Mouse (Mus musculus) adrenal gland, postnatal 4 days (tissue): Measurements from ENCODE around the gene Pnma1. TPM values are rescaled to one million over a fixed set of nuclear protein-coding genes. Genes with fewer than 3 reads are reported as not detected.

Source experiments
- DNase-seq, 2 experiments: peaks; one replicate each; pipeline ENCODE4 v3.0.0; 2021 to 2022; ENCODE audit warnings: low spot score in 2 of 2, mixed read lengths in 2 of 2
- long read RNA-seq, 2 experiments: library from polyadenylated mRNA; stranded (forward); transcript quantifications; one replicate each; pipeline ENCODE4 v2.0.0; 2021
- total RNA-seq, 2 experiments: library from RNA; stranded (reverse); gene quantifications; 2 replicates each; pipeline ENCODE4 v1.2.3; 2021

The Pnma1 gene
- 1 to 10 TPM in 1 of 2 experiments, under 1 TPM in 1; 0.92 to 1.0 TPM for total RNA-seq
- long read RNA-seq, experiment 1, partial matches to known transcripts: 0 of 1 reads
- long read RNA-seq, experiment 1, other reads (novel, unspliced or antisense): 0 of 1 reads
- long read RNA-seq, experiment 2, partial matches to known transcripts: 0 of 1 reads
- long read RNA-seq, experiment 2, other reads (novel, unspliced or antisense): 0 of 1 reads

DNA sequence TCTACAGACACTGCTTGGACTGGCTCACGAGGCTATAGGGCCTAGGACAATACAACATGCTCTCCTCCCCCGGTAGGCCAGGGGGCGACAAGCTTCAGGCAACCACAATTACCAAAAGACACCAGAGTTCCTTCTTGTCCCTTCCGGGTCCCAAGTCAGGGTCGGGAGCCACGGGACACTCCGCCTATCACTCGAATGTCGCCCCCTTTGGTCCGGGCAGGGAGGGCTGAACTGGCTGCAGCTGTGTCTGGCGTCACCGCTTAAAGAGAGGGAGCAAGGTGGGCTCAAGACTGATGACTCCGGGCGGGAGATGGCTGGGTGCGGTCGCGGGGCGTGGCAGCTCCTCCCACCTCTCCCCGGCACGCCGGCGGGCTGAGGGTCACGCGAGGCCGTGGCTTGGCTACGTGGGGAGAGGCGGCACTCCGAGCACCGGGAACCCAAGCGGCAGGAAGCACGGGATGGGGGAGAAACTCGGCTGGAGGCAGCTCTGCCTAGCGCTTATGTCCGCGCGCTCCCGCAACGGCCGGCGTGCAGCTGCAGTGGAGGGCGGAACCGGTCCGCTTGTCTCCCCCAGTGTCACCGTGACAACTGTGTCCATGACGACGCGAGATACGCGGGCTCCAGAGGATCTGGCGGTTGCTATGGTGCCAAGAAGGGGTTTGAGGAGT, at the start of gene Pnma1:
TSS of gene Pnma1 (minus strand) at position 536 of the 668 bp plus-strand sequence.
- peak in 1 of 2 experiments; percentile 50 for DNase-seq

DNA sequence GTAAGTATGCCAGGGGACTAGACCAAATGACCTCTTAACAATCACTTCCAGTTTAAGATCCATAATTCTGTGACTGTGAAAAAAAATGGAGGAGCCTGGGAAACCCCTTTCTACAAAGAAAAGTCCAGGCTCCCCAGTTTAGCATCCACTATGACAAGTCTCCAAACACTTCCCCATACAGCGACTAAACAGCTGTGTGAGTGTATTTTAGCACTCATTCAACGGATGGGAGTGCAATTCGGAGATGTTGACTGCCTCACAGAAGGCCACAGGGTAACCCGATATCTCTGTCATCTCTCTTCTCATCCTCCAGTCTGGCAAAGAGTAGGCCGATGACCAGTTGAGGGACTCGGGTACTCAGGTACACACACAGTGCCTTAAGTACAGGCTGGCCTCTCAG, 46.9 kb upstream of the Pnma1 start:
- DNase-seq: no peak

DNA sequence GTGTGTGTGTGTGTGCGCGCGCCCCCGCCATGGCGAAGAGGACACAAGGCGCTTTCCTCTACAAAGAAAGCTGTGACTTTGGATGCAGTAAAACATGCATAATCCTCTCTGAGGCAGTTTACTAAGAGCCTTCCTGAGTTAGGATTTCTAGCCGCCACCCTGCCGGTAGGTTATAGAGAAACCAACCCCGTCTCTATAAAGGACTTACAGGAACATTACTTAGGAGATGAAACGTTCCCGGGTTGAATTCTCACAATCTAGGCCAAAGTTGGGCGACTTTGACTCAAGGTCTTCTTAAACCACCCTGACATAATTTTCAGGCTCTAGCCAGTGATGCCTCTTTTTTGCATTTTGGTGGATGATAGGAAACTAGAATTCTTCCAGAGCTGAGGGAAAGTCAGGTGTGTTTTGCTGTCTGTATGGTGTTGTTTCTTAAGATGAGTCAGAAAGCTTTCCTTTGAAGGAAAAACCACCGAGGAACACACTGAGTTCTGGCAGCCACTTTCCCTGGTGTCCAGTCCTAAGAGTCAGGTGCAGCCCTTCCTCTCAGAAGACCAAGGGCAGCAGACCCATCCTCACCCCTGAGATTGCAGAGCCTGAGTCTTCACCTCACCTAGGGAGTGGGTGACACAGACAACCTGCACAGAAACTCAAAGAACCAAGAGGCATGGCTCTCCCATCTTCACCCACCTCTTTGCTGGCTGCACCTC, 46.3 kb upstream of the Pnma1 start:
- no peak for DNase-seq

DNA sequence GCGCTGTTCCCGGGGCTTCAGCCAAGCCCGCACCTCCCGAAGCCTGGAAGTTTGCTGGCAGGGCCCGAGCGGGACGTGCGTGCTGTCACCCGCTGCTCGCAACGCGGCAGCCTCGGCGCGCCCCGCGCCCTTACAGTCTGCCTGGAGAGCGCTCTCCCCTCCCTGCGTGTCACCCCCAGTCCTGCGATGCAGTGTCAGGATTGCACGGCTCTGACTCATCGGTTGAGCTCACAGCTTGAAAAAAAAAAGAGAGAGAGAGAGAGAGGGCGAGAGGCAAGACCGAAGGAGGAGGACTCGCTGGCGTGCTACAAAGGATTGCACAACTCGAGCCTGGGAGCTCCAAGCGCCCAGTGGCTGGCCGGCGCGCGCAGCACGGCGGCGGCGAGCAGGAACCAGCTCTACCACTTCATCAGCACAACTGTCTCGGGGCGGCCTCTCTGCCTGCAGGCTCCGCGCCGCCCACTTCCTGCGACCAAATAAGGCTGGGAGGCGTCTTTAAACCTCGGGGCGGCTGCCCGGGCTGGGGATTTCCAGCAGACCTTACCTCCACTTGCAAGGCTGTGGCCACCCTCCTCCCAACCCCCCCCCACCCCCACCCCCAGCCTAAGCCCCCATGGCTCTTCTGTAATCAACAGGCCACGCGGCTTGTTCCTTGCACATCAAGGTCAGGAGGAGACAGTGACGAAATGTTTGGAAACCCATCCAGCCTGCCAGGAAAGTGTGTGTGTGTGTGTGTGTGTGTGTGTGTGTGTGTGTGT, 45.5 kb upstream of the Pnma1 start:
- DNase-seq: peak; percentile 73 to 89

DNA sequence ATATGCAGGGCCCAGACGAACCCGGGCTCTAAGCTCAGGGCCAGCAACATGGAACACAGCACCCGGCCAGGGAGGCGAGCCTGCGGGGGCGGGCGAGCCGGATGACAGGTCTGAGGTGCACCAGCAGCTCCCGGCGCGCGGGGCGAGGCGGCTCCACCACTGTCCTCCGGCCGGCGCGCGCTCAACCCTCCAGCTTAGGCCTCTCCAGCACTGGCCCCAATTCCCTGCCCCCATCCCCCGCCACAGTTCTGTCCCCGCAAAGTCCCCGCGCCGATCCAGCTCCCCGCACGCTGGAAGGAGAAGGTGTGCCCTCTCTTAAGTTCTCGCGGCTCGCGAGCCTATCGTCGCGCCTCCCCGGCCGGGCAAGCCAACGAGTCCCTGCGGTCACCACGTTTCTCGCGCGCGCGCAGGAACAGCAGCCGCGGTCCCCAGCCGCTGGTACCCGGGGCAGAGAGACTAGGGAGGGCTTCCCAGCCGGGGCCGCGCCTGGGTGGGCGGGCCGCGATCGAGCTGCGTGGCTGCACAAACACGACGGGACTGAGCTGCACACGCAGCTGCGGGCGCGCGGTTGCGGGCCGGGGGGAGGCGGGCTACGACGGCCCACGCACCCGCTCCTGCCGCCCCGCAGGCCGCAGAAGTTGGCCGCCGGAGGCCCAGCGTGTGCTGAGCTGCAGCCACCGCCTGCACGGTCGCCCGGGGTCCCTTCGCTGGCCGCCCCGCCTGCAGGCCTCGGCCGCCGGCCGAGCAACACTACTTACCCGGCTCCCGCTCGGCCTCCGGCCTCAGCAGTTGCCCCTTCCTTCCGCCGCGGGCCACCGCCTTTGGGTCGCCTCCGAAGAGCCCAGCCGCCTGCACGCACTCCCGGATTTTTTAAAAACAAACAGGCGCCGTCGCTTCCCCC, 44.7 kb upstream of the Pnma1 start:
- peak; percentile 52 to 66 for DNase-seq

DNA sequence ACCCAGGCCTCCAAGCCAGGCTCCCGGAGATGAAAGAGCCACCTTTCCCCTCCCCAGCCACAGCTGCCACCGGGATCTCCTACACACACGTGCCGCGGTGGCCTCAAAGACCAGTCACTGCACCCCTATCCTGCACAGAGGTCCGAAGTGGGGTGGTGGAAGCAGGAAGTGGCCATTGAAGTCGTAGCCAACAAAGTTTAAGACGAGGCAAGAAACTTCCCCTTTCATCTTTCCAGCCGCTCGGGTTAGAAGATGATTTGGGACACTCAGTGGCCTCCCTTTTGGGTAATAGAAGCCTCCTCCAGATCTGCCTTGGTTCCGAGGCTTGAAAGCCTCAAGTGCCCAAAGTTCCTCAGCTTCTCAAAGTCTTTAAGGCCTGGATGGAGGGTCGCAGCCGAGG, 44.0 kb upstream of the Pnma1 start:
- no peak for DNase-seq

DNA sequence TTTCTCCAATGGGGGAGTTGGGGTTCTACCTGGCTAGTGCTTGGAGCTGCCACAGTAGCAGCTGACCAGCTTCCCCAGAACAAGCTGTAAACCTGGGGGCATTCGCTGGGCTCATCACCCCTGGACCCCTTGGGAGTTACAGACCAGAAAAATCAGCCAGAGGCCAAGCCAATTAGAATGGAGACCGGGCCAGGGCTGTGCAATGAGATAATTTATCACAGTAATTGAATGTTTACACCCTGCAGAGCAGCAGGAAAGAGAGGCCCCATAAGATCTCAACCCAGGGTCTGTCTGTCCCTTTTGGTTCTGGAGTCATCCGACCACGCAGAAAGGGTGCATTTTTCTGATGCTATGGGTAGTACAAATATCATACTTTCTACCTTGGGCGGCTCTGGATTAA, 43.5 kb upstream of the Pnma1 start:
- DNase-seq: no peak

DNA sequence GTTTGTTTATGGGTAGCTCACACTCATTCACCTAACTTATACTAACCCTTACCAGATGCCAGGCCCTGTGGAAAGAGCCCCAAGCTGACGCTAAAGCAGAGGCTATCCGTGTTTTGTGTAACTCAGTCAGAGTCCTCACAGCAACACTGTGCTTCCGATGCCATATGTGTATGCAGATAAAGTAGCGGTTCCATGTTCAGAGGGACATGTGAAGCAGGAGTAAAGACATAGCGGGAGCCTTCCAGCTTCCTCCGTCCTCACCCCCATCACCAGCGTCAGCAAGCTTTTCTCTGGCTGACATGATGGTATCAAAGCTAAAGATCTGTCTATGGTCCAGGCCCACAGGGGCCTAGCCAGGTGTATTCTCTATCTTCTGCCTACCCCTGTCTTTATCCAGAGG, 42.9 kb upstream of the Pnma1 start:
- DNase-seq: no peak

DNA sequence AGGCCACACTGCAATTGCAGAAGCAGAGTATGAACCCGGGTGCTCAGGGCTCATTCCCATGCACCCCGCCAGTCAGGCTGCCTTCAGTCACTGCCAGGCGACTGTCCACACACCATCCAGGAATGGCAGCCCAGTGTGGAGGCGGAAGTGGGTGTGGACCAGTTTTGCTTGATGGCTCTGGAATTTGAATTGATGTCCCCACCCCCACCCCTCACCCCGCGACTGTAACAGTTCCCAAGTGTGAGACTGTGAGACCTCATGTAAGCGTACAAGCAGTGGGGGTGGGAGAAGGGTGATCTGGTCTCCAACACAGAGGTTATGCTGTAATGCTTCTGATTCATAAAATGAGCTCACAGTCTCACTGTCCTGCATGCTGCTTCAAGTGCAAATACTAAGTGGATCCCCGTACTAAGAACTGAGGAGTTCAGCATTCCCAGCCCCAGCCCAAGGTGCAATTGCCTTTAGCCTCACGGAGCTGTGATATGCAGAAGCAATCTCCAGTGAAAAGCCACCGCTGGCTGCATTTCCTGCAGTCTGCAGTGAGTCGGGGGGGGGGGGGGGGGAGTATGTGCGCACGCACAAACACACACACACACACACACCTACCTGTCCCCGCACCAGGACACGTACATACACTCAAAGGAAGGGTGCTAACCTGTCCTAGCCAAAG, 42.0 kb upstream of the Pnma1 start:
- no peak for DNase-seq

DNA sequence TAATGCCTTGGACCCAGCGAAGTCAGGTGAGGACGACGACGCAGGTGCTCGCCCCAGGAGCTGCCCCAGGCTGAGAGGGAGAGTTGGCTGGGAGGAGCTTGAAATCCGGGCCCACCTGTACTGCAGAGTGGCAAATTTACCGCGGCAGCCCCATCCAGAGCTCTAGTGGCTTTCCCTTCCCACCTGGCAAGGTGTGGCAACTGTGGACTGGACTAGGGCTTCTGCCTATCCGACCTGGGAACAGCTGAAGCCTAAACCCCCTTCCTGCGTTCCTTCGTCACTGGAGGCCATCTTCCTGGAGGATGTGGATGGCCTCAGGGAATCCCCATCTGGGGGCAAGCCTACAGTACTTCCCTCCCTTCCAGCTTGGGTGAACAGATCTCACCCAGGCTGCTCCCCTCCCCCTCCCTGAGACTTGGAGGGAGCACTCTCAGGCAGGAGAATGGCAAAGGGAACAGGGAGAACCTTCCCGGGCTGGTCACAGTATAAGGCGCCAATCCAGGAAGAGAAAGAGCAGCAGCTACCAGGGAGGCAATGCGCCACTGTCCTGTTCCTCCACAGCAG, 40.7 kb upstream of the Pnma1 start:
- DNase-seq: no peak

DNA sequence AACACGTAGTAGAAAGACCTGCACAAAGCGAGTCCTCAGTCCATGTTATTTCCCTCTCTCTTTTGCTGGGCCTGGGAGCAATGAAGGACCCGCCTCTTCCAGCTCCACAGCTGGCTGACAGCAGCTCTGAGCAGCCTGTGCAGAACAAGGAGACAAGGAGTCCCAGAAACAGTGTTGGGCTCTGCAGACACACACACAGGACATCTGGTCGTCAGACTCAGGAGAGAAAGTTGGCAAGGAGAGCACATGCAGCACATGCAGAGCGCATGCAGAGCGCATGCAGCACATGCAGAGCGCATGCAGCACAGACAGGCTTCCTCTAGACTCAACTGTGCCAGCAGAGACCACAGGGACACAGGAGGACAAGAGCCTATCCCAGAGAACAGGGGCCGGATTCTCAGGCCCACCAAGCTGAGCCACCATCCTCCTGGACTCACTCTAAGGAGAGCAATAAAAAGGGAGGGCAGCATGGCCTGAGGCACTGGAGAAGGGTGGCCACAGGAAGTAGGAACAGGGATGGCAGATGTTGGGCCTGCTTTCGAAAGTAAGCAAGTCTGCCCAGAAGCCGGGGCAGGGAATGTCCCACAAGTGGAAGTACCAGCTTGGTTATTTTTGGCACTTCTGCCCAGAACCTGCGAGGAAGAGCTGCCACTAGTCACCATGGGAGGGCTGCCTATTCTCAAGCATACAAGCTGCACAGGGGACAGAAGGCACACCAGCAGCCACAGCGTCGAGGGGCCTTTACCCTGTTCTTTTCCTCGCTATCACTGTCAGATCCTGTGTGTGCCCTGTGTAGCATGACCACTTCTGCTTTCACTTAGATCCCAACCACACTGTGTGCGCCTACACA, 39.7 kb upstream of the Pnma1 start:
- no peak for DNase-seq

DNA sequence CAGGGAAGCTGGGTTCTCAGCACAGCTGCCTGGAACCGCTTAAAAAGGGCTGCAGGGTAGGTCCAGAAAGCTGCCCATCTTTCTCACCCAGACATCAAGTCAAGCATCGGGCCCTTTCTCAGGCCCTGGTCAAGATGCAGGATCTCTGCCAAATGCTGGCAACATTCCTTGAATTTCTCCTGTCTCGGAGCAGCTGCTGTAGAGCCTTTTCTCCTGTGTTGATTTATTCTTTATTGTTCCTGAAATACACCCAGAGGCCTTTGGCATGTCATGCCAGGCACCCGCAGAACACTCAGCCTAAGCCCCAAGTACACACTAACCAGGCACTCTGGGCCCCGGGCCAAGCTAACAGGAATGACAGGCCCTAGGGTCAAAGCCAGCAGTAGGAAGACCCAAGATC, 38.7 kb upstream of the Pnma1 start:
- no peak for DNase-seq

DNA sequence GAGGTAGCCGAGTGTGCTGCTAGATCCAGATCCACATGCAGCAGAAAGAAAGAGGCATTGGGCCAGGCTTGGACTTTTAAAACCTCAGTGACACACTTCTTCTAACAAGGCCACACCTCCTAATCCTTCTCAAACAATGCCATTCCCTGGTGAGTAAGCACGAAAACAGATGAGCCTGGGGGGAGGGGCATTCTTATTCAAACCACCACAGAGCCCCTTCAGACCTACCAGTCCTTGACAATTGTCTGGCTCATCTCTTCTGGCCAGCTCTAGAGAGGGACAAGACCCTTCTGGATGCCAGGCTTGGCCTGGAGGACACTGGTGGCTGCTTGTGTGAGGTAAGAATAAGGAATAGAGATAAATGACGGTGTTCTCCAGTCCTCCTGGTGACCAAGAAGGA, 38.2 kb upstream of the Pnma1 start:
- no peak for DNase-seq

DNA sequence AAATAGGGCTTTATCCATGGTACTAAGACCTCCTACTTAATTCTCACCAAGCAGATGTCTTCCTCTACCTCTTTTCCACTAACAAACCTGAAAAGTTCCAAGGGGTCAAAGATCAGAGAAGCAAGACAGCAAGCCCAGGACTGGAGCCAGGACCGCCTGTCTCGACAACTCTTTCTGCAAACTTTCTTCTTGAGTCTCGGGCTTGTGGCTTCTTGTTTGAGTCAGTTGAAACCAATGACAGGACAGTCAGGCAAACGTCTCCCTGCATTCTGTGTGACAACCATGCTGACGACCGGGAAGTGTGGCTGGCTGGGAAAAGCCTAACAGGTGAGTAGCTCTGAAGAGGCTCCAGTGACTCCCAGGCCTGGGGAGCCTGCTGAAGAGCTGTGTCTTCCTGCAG, 37.3 kb upstream of the Pnma1 start:
- DNase-seq: no peak

DNA sequence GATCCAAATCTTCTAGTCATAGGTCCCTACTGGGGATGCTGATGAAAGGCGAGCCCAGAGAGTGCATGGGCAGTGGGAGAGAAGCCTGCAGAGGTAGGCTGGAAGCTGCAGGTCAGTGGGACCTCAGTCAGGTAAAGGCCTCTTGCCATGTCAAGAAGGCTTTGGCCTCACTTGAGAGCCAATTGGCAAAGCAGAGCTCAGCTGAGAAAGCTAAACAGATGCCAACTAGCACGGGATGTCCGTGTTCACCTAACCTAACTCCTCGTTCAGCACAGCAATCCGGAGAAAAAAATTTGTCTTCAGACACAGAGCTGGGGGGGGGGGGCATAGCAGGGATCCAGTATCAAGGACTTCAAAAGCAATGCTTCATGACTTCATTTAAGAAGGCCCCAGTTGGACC, 36.7 kb upstream of the Pnma1 start:
- no peak for DNase-seq

DNA sequence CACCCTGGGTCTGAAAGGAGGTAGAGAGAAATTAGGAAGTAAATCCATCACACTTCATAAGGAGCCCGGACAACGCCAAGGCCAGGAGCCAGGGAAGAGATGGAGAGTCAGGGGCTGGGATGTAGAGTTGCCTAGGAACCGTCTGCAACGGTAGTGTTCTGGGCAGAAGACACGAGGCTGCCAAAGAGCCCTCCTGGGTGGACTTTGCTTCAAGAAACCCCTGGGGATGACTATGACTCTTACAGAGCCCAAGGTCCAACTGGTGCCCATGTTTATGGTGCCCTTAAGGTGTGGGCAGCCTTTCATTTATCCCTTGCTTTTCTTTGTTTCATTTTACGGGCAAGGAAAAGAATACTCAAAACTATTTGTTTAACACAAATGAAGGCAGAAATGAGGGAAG, 33.7 kb upstream of the Pnma1 start:
- DNase-seq: no peak

DNA sequence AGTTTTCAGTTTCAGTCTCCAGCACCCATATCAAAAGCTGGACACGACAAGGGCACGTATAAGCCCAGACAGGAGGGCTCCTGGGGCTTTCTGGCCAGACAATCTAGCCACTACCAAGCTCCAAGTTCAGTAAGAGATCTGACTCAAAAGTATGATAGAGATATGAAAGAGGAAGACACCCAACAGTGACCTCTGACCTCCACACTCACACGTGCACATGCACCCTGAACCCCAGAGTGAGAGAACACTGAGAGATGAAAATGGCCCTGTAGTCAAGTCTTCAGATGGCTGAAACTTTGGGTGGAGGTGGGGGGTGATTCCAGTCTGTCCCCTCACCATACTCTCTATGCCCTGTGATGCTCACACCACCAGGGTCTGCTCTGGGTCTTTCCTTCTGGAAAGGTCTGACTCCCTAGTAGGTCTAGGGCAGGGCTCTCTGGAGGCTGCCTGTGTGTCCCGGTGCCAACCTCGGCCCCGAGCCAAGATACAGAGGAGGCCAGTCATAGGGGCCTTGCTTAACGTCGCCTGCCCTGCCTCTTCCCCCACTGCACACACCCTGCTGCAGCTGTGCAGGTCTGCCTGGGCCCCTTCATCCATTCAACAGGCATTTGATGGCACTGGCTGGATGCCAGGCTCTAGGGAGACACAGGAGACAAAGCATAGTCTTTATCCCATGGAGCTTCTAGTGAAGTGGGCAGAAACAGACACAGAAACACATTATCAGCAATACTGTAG, 32.6 kb upstream of the Pnma1 start:
- peak; percentile 69 to 75 for DNase-seq

DNA sequence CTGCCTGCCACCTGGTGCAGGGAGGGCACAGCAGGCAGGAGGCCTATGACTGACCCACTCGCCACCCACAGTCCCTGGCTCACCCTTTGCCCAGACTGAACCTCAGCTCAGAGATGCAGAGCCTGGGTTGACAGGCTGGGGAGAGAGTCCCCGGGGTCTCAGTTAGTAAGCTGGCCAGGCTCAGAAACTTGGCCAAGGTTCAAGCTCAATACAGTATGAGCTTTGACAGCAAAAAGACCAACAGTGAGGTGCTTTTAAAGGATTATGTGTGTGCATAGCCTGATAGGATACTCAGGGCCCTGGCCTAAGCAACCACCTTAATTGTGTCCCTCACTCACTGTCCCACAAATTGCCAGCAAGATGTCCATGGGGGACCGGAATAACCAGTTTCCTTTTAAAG, 31.8 kb upstream of the Pnma1 start:
- no peak for DNase-seq
